Mouse (Mus musculus) intestine, embryonic 16.5 days (tissue): Measurements from ENCODE around the gene Tmem167b. TPM values are rescaled to one million over a fixed set of nuclear protein-coding genes. Genes with fewer than 3 reads are reported as not detected.

Source experiments
- ATAC-seq: fragments of 200-750 bp; cut with Nextera tagmentation; 2 replicates; pipeline ENCODE4 v1.8.0; 2017; ENCODE audit warnings: moderate TSS enrichment, moderate library complexity
- H3K27ac ChIP-seq: fragments of 300-500 bp; sonication (generic); 2 replicates; pipeline ENCODE4 v1.5.1; 2014; ENCODE audit warnings: mild to moderate bottlenecking, low read length
- H3K27me3 ChIP-seq: fragments of 300-500 bp; sonication (generic); replicated peaks from 2 replicates; pipeline ENCODE4 v1.6.1; 2014; ENCODE audit warnings: low read length, control low read depth, mixed read lengths; ENCODE audit not compliant: control insufficient read depth, insufficient read depth
- H3K36me3 ChIP-seq: fragments of 300-500 bp; sonication (generic); 2 replicates; pipeline ENCODE4 v1.6.1; 2014; ENCODE audit warnings: low read length, control low read depth; ENCODE audit not compliant: control insufficient read depth, insufficient read depth
- H3K4me1 ChIP-seq: fragments of 300-500 bp; sonication (generic); 2 replicates; pipeline ENCODE4 v1.6.1; 2014; ENCODE audit warnings: low read length, control low read depth, mixed read lengths; ENCODE audit not compliant: control insufficient read depth, insufficient read depth
- H3K4me2 ChIP-seq: fragments of 300-500 bp; sonication (generic); 2 replicates; pipeline ENCODE4 v1.6.1; 2014; ENCODE audit warnings: low read depth, low read length, control low read depth
- H3K4me3 ChIP-seq: fragments of 300-500 bp; sonication (generic); 2 replicates; pipeline ENCODE4 v1.5.1; 2014; ENCODE audit warnings: mild to moderate bottlenecking, low read length
- H3K9ac ChIP-seq: fragments of 300-500 bp; sonication (generic); 2 replicates; pipeline ENCODE4 v1.6.1; 2014; ENCODE audit warnings: low read depth, low read length
- H3K9me3 ChIP-seq: fragments of 300-500 bp; sonication (generic); 2 replicates; pipeline ENCODE4 v1.6.1; 2016; ENCODE audit warnings: low read length, control low read depth; ENCODE audit not compliant: control insufficient read depth
- WGBS: fragments of 180-500 bp; shearing (Covaris S2); extraction: QIAGEN DNeasy Blood & Tissue Kit; methylation state at CpG from one replicate; pipeline ENCODE4 v1.1.7; 2014; 5-methylcytosine and 5-hydroxymethylcytosine counted together
- microRNA-seq: library from miRNA; unstranded; fragments of <30 nt; microRNA quantifications from one replicate; pipeline ENCODE4, GENCODE M21; 2016
- polyA plus RNA-seq: library from polyadenylated mRNA; unstranded; fragments of >200 nt; fragmentation: Nextera tagmentation; extraction: Ambion mirVana; gene quantifications from 2 replicates; pipeline ENCODE4 v1.2.1, GENCODE M21; 2015

Gene Tmem167b
- polyA plus RNA-seq, 1 experiment from 2014 or later, result 34.9 TPM

DNA sequence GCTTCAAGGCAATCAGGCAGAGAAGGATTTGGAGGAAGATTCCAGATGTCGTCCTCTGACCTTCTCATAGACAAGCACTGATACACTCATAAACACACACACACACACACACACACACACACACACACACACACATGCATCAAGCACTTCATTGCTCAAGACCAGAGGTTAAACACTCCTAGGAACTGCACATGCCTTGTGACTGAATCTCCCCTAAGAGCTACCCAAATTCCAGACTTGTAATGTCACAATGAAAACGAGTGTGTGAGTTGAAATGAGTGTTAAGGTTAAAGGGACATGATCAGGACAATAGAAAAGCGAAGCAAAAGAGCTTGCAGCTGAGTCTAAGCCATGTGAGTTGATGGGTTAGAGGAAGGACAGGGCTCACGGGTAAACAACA lies 44.0 kb downstream of the Tmem167b start:
- 44% methylated on average over 4 of the region's 4 CpGs for WGBS
- Histone ChIP-seq H3K27me3 (no peaks in the 10 kb centered on the region), H3K36me3 (no peaks in the 10 kb centered on the region), H3K4me3 (no peak overlapping the region), H3K4me2 (no peak overlapping the region), H3K4me1 (no peaks in the 10 kb centered on the region), H3K9ac (no peak overlapping the region), H3K27ac (no peak overlapping the region), H3K9me3 (no peaks in the 10 kb centered on the region)
- no peak for ATAC-seq

GRCm38 (mm10) chr3:108513465-108513864 lies 48.8 kb downstream of the Tmem167b start:
- H3K27ac ChIP-seq, result no peak overlapping the region
- H3K9ac ChIP-seq, result no peak overlapping the region
- 58% methylated on average over 3 of the region's 3 CpGs for WGBS
- H3K9me3 ChIP-seq, result no peaks in the 10 kb centered on the region
- H3K4me3 ChIP-seq, result no peak overlapping the region
- no peaks in the 10 kb centered on the region for H3K27me3 ChIP-seq
- H3K4me1 ChIP-seq, result peaks cover 8% of the 10 kb centered on the region
- H3K36me3 ChIP-seq, result no peaks in the 10 kb centered on the region
- no peak overlapping the region for H3K4me2 ChIP-seq
- no peak for ATAC-seq

- Histone ChIP-seq H3K4me1 (peaks cover 8% of the 10 kb centered on the region), H3K27ac (peak overlapping the region; percentile 45; the same call in 1 of the 2 replicates), H3K36me3 (no peaks in the 10 kb centered on the region), H3K9ac (0 out of 2 replicates have a peak overlapping the region, but pooled peaks have one; percentile 45), H3K9me3 (no peaks in the 10 kb centered on the region), H3K4me2 (peak overlapping the region; percentile 30; the same call in 1 of the 2 replicates), H3K4me3 (no peak overlapping the region), H3K27me3 (no peaks in the 10 kb centered on the region)
- 11% methylated on average over 9 of the region's 9 CpGs for WGBS
- peak; percentile 60 for ATAC-seq
Observed at GRCm38 (mm10) chr3:108510716-108511483, 51.4 kb downstream of the Tmem167b start.

DNA sequence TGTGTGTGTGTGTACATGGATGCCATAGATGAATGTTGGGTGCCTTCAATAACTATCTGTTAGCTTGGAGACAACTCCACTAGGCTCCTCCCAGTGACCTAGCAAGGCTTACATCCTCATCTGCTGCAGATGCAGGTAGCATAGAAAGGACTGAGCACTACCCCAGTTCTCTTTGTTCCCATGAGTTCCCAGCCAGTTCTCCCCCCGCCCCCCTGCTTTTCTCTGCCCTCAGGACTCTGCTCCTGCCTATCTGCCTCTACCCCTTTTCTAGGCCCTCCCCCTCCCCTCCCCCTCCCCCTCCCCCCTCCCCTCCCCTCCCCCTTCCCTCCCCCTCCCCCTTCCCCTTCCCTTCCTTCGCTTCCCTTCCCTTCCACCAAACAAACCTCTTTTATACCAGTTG lies 52.1 kb downstream of the Tmem167b start:
- Histone ChIP-seq H3K4me1 (peaks cover 8% of the 10 kb centered on the region), H3K9me3 (no peaks in the 10 kb centered on the region), H3K36me3 (no peaks in the 10 kb centered on the region), H3K4me2 (no peak overlapping the region), H3K9ac (no peak overlapping the region), H3K4me3 (no peak overlapping the region), H3K27me3 (no peaks in the 10 kb centered on the region), H3K27ac (no peak overlapping the region)
- no peak for ATAC-seq
- WGBS, result 52% methylated on average over 2 of the region's 2 CpGs

- WGBS, result 75% methylated on average over 4 of the region's 4 CpGs
- no peaks in the 10 kb centered on the region for H3K27me3 ChIP-seq
- no peak overlapping the region for H3K9ac ChIP-seq
- ATAC-seq, result peak; percentile 47
- no peaks in the 10 kb centered on the region for H3K9me3 ChIP-seq
- no peak overlapping the region for H3K4me2 ChIP-seq
- no peak overlapping the region for H3K4me3 ChIP-seq
- H3K4me1 ChIP-seq, result peaks cover 8% of the 10 kb centered on the region
- peak overlapping the region; percentile 27; the same call in 1 of the 2 replicates for H3K27ac ChIP-seq
- no peaks in the 10 kb centered on the region for H3K36me3 ChIP-seq
Observed at GRCm38 (mm10) chr3:108508745-108509474, 53.4 kb downstream of the Tmem167b start.

Small RNAs within 50 kb of the gene (microRNA-seq; reads per million reads assigned to microRNA genes)
- not detected for gene Gm22860

Other genes starting within 250 kb of the Tmem167b start
- not detected in 2 replicates for gene Mybphl, start 197.6 kb downstream of the Tmem167b start, polyA plus RNA-seq
- gene Psrc1, start 178.6 kb downstream of the Tmem167b start, polyA plus RNA-seq, result 22.1 and 26.1 TPM in 2 replicates
- gene Celsr2, start 146.9 kb downstream of the Tmem167b start, polyA plus RNA-seq, result 2.6 and 3.0 TPM in 2 replicates
- 166 and 168 TPM in 2 replicates for gene Sars, start 117.3 kb downstream of the Tmem167b start, polyA plus RNA-seq
- gene 1700013F07Rik, start 28.3 kb downstream of the Tmem167b start, polyA plus RNA-seq, result not detected in 2 replicates
- 15.5 and 18.0 TPM in 2 replicates for gene 5330417C22Rik, start 25.9 kb downstream of the Tmem167b start, polyA plus RNA-seq
- 34.2 and 36.2 TPM in 2 replicates for gene Taf13, start 9.2 kb upstream of the Tmem167b start, polyA plus RNA-seq
- gene Wdr47, start 28.8 kb upstream of the Tmem167b start, polyA plus RNA-seq, result 6.4 and 7.1 TPM in 2 replicates
- gene Clcc1, start 91.4 kb upstream of the Tmem167b start, polyA plus RNA-seq, result 62.6 and 63.1 TPM in 2 replicates
- 45.3 and 49.5 TPM in 2 replicates for gene Gpsm2, start 159.8 kb upstream of the Tmem167b start, polyA plus RNA-seq
- 0.21 and 0.50 TPM in 2 replicates for gene Aknad1, start 177.2 kb upstream of the Tmem167b start, polyA plus RNA-seq